Mouse (Mus musculus): ENCODE results near the gene Bap1. TPM values are rescaled to one million over a fixed set of nuclear protein-coding genes. Genes with fewer than 3 reads are reported as not detected.

Gene Bap1
- polyA plus RNA-seq, 1 experiment from 2014 or later, result 32.0 TPM

- Histone ChIP-seq H3K9ac (ENCODE audit: low read depth, low read length) (no peak overlapping the region), H3K4me2 (ENCODE audit: low read depth, low read length) (no peak overlapping the region), H3K4me1 (ENCODE audit: control insufficient read depth, low read depth, low read length) (peaks cover 19% of the 10 kb centered on the region), H3K27me3 (ENCODE audit: control insufficient read depth, insufficient read depth, low read depth, low read length) (no peaks in the 10 kb centered on the region), H3K27ac (ENCODE audit: low read length) (no peak overlapping the region), H3K9me3 (replicated peaks; ENCODE audit: control insufficient read depth, low read length) (no peaks in the 10 kb centered on the region), H3K4me3 (ENCODE audit: low read depth, low read length) (no peak overlapping the region), H3K36me3 (ENCODE audit: control insufficient read depth, insufficient read depth) (no peaks in the 10 kb centered on the region)
- no peak for ATAC-seq (ENCODE audit: low read depth)
- WGBS (ENCODE audit: insufficient replicate concordance), result 71% methylated on average over 6 of the region's 6 CpGs
These were observed 39.4 kb upstream of the Bap1 start for GRCm38 (mm10) chr14:31211854-31212253.

DNA sequence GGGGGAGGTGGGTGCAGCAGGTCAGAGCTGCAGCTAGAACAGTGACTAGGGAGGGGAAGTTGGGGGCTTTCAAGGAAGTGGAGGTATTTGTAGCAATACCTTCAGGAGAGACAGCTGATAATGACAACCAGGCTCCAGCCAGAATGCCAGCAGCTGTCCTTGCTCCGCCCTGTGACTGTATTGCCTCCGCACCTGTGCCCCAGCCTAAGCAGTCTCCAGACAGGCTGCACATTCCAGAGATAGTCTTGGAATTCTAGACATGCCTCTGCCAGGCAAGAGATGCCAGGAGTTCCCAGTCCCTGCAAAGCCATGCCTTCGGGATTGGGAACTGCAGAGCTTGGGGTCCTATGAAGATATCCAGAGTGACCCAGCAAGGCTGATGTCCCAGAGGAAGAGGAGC lies 38.8 kb upstream of the Bap1 start:
- no peaks in the 10 kb centered on the region for H3K9me3 ChIP-seq (replicated peaks; ENCODE audit: control insufficient read depth, low read length)
- no peak overlapping the region for H3K4me2 ChIP-seq (ENCODE audit: low read depth, low read length)
- no peak for ATAC-seq (ENCODE audit: low read depth)
- 63% methylated on average over 3 of the region's 3 CpGs for WGBS (ENCODE audit: insufficient replicate concordance)
- no peak overlapping the region for H3K27ac ChIP-seq (ENCODE audit: low read length)
- H3K36me3 ChIP-seq (ENCODE audit: control insufficient read depth, insufficient read depth), result no peaks in the 10 kb centered on the region
- H3K27me3 ChIP-seq (ENCODE audit: control insufficient read depth, insufficient read depth, low read depth, low read length), result no peaks in the 10 kb centered on the region
- peaks cover 15% of the 10 kb centered on the region for H3K4me1 ChIP-seq (ENCODE audit: control insufficient read depth, low read depth, low read length)
- H3K4me3 ChIP-seq (ENCODE audit: low read depth, low read length), result no peak overlapping the region
- H3K9ac ChIP-seq (ENCODE audit: low read depth, low read length), result no peak overlapping the region

DNA sequence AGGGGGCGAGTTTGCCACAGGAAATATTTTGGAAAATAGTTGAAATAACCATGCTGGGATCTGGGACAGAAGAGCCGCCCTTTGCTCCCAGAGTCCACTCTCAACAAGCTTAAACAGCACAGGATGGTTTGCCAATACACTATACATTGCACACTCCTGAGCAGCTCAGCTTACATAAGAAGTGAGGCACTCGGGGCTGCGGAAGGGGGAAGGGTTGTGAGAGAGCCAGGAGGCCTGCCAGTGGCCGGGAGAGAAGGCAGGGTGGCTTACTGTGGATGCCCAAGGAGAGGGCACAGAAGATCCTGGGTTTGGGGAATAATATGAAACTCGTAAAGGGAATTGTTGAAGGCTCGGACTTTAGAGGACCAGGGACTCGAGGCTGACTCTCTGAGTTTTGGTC lies 37.4 kb upstream of the Bap1 start:
- Histone ChIP-seq H3K4me2 (ENCODE audit: low read depth, low read length) (no peak overlapping the region), H3K4me3 (ENCODE audit: low read depth, low read length) (no peak overlapping the region), H3K9ac (ENCODE audit: low read depth, low read length) (no peak overlapping the region), H3K9me3 (replicated peaks; ENCODE audit: control insufficient read depth, low read length) (no peaks in the 10 kb centered on the region), H3K27me3 (ENCODE audit: control insufficient read depth, insufficient read depth, low read depth, low read length) (no peaks in the 10 kb centered on the region), H3K4me1 (ENCODE audit: control insufficient read depth, low read depth, low read length) (peaks cover 17% of the 10 kb centered on the region), H3K36me3 (ENCODE audit: control insufficient read depth, insufficient read depth) (no peaks in the 10 kb centered on the region), H3K27ac (ENCODE audit: low read length) (0 out of 2 replicates have a peak overlapping the region, but pooled peaks have one; percentile 42)
- 52% methylated on average over 8 of the region's 8 CpGs for WGBS (ENCODE audit: insufficient replicate concordance)
- ATAC-seq (ENCODE audit: low read depth), result peak; percentile 72

GRCm38 (mm10) chr14:31214684-31215083 lies 36.6 kb upstream of the Bap1 start:
- H3K4me2 ChIP-seq (ENCODE audit: low read depth, low read length), result no peak overlapping the region
- no peak overlapping the region for H3K4me3 ChIP-seq (ENCODE audit: low read depth, low read length)
- 0 out of 2 replicates have a peak overlapping the region, but pooled peaks have one; percentile 7 for H3K9ac ChIP-seq (ENCODE audit: low read depth, low read length)
- WGBS (ENCODE audit: insufficient replicate concordance), result 52% methylated on average over 3 of the region's 3 CpGs
- H3K36me3 ChIP-seq (ENCODE audit: control insufficient read depth, insufficient read depth), result no peaks in the 10 kb centered on the region
- H3K27ac ChIP-seq (ENCODE audit: low read length), result no peak overlapping the region; the same call in 1 of the 2 replicates
- no peaks in the 10 kb centered on the region for H3K27me3 ChIP-seq (ENCODE audit: control insufficient read depth, insufficient read depth, low read depth, low read length)
- peaks cover 17% of the 10 kb centered on the region for H3K4me1 ChIP-seq (ENCODE audit: control insufficient read depth, low read depth, low read length)
- no peaks in the 10 kb centered on the region for H3K9me3 ChIP-seq (replicated peaks; ENCODE audit: control insufficient read depth, low read length)
- ATAC-seq (ENCODE audit: low read depth), result no peak

- no peak for ATAC-seq (ENCODE audit: low read depth)
- Histone ChIP-seq H3K4me2 (ENCODE audit: low read depth, low read length) (no peak overlapping the region), H3K27me3 (ENCODE audit: control insufficient read depth, insufficient read depth, low read depth, low read length) (no peaks in the 10 kb centered on the region), H3K4me1 (ENCODE audit: control insufficient read depth, low read depth, low read length) (peaks cover 17% of the 10 kb centered on the region), H3K27ac (ENCODE audit: low read length) (no peak overlapping the region), H3K4me3 (ENCODE audit: low read depth, low read length) (no peak overlapping the region), H3K9me3 (replicated peaks; ENCODE audit: control insufficient read depth, low read length) (no peaks in the 10 kb centered on the region), H3K9ac (ENCODE audit: low read depth, low read length) (0 out of 2 replicates have a peak overlapping the region, but pooled peaks have one; percentile 7), H3K36me3 (ENCODE audit: control insufficient read depth, insufficient read depth) (no peaks in the 10 kb centered on the region)
- 26% methylated on average over 15 of the region's 15 CpGs for WGBS (ENCODE audit: insufficient replicate concordance)
These were observed 35.9 kb upstream of the Bap1 start for GRCm38 (mm10) chr14:31215157-31216002.

DNA sequence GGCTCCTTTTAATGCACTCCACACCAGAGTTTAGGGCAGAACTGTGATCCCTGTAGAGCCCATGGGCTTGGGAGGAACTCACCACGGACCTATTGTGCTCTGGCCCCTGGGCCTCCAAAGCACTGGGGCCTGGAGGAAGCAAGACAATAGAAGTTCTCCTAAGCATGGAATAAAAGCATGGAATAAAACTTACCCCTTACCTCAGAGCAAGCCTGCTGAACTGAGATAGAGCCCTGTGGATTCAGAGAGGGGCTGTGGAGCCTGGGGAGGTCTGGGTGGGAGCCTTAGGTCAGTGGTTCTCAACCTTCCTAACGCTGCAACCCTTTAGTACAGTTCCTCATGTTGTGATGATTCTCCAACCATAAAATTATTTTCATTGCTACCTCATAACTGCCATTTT lies 34.4 kb upstream of the Bap1 start, which contains the start of gene Nisch:
TSS of gene Nisch (minus strand) at position 101 of the 400 bp plus-strand sequence.
- no peaks in the 10 kb centered on the region for H3K9me3 ChIP-seq (replicated peaks; ENCODE audit: control insufficient read depth, low read length)
- H3K4me1 ChIP-seq (ENCODE audit: control insufficient read depth, low read depth, low read length), result peaks cover 17% of the 10 kb centered on the region
- H3K4me2 ChIP-seq (ENCODE audit: low read depth, low read length), result 0 out of 2 replicates have a peak within 1 kb of the TSS, but pooled peaks have one; percentile 4
- no peak within 1 kb of the TSS for H3K4me3 ChIP-seq (ENCODE audit: low read depth, low read length)
- WGBS (ENCODE audit: insufficient replicate concordance), result 51% methylated on average over 2 of the region's 2 CpGs
- H3K27ac ChIP-seq (ENCODE audit: low read length), result no peak within 1 kb of the TSS
- no peaks in the 10 kb centered on the region for H3K36me3 ChIP-seq (ENCODE audit: control insufficient read depth, insufficient read depth)
- H3K9ac ChIP-seq (ENCODE audit: low read depth, low read length), result peak within 1 kb of the TSS; percentile 35; the same call in 1 of the 2 replicates
- H3K27me3 ChIP-seq (ENCODE audit: control insufficient read depth, insufficient read depth, low read depth, low read length), result no peaks in the 10 kb centered on the region; the same call in 1 of the 2 replicates
- no peak for ATAC-seq (ENCODE audit: low read depth)

GRCm38 (mm10) chr14:31217666-31218065 lies 33.6 kb upstream of the Bap1 start, which contains the start of gene Sema3g:
Sema3g (plus strand) TSS chr14:31217860.
- no peaks in the 10 kb centered on the region for H3K9me3 ChIP-seq (replicated peaks; ENCODE audit: control insufficient read depth, low read length)
- H3K27ac ChIP-seq (ENCODE audit: low read length), result no peak within 1 kb of the TSS
- peaks cover 17% of the 10 kb centered on the region for H3K4me1 ChIP-seq (ENCODE audit: control insufficient read depth, low read depth, low read length)
- 5% methylated on average over 11 of the region's 11 CpGs for WGBS (ENCODE audit: insufficient replicate concordance)
- ATAC-seq (ENCODE audit: low read depth), result peak; percentile 64
- no peaks in the 10 kb centered on the region for H3K36me3 ChIP-seq (ENCODE audit: control insufficient read depth, insufficient read depth)
- no peak within 1 kb of the TSS for H3K4me3 ChIP-seq (ENCODE audit: low read depth, low read length)
- peak within 1 kb of the TSS; percentile 35 for H3K9ac ChIP-seq (ENCODE audit: low read depth, low read length)
- H3K4me2 ChIP-seq (ENCODE audit: low read depth, low read length), result 0 out of 2 replicates have a peak within 1 kb of the TSS, but pooled peaks have one; percentile 4
- H3K27me3 ChIP-seq (ENCODE audit: control insufficient read depth, insufficient read depth, low read depth, low read length), result no peaks in the 10 kb centered on the region; the same call in 1 of the 2 replicates

DNA sequence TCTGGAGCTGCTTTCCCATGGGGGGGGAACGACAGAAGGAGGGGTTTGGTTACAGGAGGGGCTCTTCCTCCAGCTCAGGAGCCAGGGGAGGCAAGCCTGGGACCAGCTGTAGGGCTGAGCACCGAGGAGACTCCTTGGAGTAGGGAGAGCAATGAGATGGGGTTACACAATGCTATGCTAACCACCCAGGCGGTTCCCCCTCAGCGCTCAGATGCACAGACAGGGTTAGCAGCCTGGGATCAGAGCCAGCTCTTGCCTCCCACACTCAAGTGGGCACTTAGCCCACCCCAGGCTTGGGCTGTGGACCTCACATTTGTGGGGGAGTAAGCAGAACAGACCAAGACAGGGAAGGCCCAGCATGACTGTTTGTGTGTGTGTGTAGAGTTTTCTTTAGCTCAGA lies 24.3 kb upstream of the Bap1 start:
- Histone ChIP-seq H3K27me3 (ENCODE audit: control insufficient read depth, insufficient read depth, low read depth, low read length) (0 out of 2 replicates have a peak, but pooled peaks cover 5% of the 10 kb centered on the region), H3K9me3 (replicated peaks; ENCODE audit: control insufficient read depth, low read length) (no peaks in the 10 kb centered on the region), H3K4me1 (ENCODE audit: control insufficient read depth, low read depth, low read length) (no peaks in the 10 kb centered on the region; the same call in 1 of the 2 replicates), H3K4me2 (ENCODE audit: low read depth, low read length) (no peak overlapping the region), H3K4me3 (ENCODE audit: low read depth, low read length) (no peak overlapping the region), H3K9ac (ENCODE audit: low read depth, low read length) (no peak overlapping the region), H3K36me3 (ENCODE audit: control insufficient read depth, insufficient read depth) (no peaks in the 10 kb centered on the region), H3K27ac (ENCODE audit: low read length) (no peak overlapping the region)
- 61% methylated on average over 4 of the region's 4 CpGs for WGBS (ENCODE audit: insufficient replicate concordance)
- ATAC-seq (ENCODE audit: low read depth), result no peak; the same call in 1 of the 2 replicates

GRCm38 (mm10) chr14:31228234-31228633 lies 23.0 kb upstream of the Bap1 start:
- H3K9me3 ChIP-seq (replicated peaks; ENCODE audit: control insufficient read depth, low read length), result no peaks in the 10 kb centered on the region
- no peak overlapping the region for H3K4me3 ChIP-seq (ENCODE audit: low read depth, low read length)
- H3K27me3 ChIP-seq (ENCODE audit: control insufficient read depth, insufficient read depth, low read depth, low read length), result 0 out of 2 replicates have a peak, but pooled peaks cover 5% of the 10 kb centered on the region
- 27% methylated on average over 6 of the region's 6 CpGs for WGBS (ENCODE audit: insufficient replicate concordance)
- no peaks in the 10 kb centered on the region for H3K36me3 ChIP-seq (ENCODE audit: control insufficient read depth, insufficient read depth)
- H3K4me1 ChIP-seq (ENCODE audit: control insufficient read depth, low read depth, low read length), result no peaks in the 10 kb centered on the region; the same call in none of the 2 replicates
- no peak overlapping the region for H3K27ac ChIP-seq (ENCODE audit: low read length)
- no peak overlapping the region for H3K4me2 ChIP-seq (ENCODE audit: low read depth, low read length)
- no peak for ATAC-seq (ENCODE audit: low read depth)
- H3K9ac ChIP-seq (ENCODE audit: low read depth, low read length), result no peak overlapping the region
